Mouse (Mus musculus) brain, embryonic 18.5 days (tissue): Measurements from ENCODE around the gene Prkab1.

Experiments
- DNase-seq: peaks from one replicate; pipeline ENCODE4 v3.0.0-alpha.2; 2012; ENCODE audit warnings: low read depth, low spot score

Prkab1 gene

GRCm38 (mm10) chr5:115979134-115979696 is 45.1 kb downstream of the Prkab1 start:
- DNase-seq, result no peak

DNA sequence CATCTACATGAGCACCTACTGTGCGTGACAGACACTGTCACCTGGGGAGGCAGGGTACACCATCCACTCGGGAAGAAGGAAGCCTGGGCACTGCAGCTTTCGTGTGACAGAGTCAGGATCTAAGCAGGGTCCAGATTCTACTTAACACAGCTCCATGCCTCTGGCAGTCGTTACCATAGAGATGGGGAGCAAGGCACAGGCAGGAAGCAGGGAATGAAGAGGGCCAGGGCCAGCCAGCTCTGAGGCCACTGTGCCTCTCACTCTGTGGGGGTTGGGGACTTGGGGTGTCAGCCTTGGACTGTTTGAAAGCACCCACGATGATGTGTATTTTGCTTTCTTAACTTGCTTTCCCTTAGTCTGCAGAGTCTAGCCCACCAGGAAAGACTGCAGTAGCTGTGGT is 46.1 kb downstream of the Prkab1 start:
- DNase-seq, result no peak

DNA sequence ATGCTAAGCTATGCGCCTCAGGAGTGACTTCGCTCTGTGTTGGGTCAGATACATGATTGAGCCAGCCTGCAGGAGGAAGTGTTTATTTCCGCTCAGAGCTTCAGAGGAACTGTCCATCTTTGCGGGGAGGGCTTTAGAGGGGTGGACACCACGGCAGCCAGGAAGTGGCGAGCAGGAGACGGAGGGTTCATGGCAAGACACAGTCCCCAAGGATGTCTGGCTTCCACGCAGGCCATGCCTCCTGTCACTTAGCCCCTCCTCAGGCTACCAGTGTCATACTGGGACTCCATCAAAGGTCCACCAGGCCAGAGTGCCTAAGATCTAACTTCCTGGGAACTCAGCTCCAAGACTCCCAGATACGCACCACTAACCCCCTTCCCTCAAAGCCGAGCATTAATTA is 46.6 kb downstream of the Prkab1 start:
- no peak for DNase-seq

DNA sequence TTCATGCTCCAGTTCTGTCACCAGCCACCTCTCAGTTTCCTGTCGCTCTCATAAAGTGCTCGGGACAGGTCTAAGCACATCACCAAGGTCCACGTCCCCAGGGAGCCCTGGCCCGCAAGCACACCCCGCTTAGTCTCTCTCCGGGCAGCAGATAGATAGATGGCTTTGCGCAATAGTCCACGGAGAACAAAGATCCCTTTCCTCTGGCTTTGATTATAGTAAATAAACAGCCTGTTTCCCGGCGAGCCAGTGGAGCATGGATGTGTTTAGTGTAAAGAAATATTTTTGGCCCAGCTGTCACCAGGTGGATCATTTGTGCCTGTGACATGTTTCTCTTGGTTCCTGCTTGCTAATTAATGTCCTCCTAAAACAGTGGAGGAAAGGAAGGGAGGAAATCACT is 47.0 kb downstream of the Prkab1 start:
- DNase-seq, result no peak

- DNase-seq, result no peak
Observed at GRCm38 (mm10) chr5:115976446-115976845, 47.9 kb downstream of the Prkab1 start.

- no peak for DNase-seq
Observed at GRCm38 (mm10) chr5:115975672-115976071, 48.6 kb downstream of the Prkab1 start.

- DNase-seq, result no peak
Observed at GRCm38 (mm10) chr5:115971236-115971635, 53.1 kb downstream of the Prkab1 start.
